Mouse (Mus musculus): ENCODE data around the gene Olfr111. TPM values are rescaled to one million over a fixed set of nuclear protein-coding genes. Genes with fewer than 3 reads are reported as not detected.
"Not testable (repeated sequence)": the region's sequence is repeated elsewhere in the genome, so short reads cannot be mapped to it uniquely, and the experiment has no call there.

The Olfr111 gene
- not detected in 2 replicates for total RNA-seq (2017)

DNA sequence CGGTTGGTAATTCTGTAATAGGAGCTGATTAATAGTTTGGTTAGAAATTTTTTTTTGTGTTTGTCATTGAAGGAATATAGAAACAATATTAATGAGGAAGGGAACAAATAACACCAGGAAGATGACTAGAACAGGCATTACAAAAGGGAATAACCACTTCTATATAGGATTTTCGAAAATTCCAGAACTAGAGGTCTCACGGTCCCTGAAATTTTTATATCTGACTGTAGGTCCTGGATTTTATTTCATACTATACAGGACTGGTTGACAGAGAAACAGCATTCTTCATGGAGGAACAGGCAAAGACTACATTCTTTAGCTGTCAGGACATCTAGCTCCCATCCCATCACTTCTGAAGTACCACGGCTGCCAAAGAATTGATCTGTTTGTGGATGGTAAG is at the start of gene Olfr111:
Gene Olfr111 (plus strand): TSS at position 301 of the 400 bp plus-strand sequence.
- no peak for ATAC-seq (replicated peaks; ENCODE audit: low read depth, poor library complexity, severe bottlenecking)

- ATAC-seq (replicated peaks; ENCODE audit: low read depth, poor library complexity, severe bottlenecking) = no peak
These were observed 49.2 kb upstream of the Olfr111 start, which contains the start of gene Olfr109 for GRCm38 (mm10) chr17:37458616-37459015. Olfr109 (plus strand) TSS chr17:37458916.

DNA sequence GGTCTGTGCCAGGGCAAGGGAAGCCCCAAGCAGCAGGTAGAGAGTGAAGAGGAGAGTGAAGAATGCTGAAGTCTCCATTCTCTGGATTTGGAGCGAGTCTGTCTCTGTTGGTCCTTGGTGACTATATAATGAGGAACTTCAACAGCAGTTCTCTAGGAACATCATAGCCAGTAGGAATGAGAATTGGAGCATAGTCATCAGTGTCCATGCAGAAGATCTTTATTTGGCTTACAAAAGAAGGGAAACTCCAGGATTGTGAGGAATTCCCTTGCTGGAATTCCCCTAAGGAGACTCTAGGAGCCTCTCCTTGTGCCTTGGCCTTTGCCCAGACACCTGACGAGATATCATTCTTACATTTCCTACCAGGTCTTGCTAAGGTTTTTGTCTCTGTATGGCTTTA is 24.4 kb upstream of the Olfr111 start, which contains the start of gene H2-M2:
Gene H2-M2 (minus strand): TSS at position 101 of the 400 bp plus-strand sequence.
- no peak for ATAC-seq (replicated peaks; ENCODE audit: low read depth, poor library complexity, severe bottlenecking)

- ATAC-seq (replicated peaks; ENCODE audit: low read depth, poor library complexity, severe bottlenecking) = peak; percentile 79
These were observed 15.8 kb upstream of the Olfr111 start, which contains the start of gene Olfr110 for GRCm38 (mm10) chr17:37491930-37492518. Olfr110 (plus strand) TSS chr17:37492468.

DNA sequence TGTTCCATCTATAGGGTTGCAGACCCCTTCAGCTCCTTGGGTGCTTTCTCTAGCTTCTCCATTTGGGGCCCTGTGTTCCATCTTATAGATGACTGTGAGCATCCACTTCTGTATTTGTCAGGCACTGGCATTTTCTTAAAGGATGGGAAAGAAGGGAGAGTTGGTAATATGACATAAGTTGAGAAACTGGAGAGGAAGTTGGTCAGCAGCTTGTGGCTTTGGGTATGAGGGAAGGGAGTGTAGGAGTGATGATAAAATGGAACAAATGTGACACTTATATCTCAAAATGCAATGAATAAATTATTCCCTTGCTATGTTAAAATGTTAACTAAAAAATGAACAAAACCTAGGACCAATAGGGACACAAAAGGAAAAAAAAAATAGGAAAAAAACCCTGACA is 16.8 kb downstream of the Olfr111 start:
- peak; percentile 93 for ATAC-seq (replicated peaks; ENCODE audit: low read depth, poor library complexity, severe bottlenecking)

- ATAC-seq (replicated peaks; ENCODE audit: low read depth, poor library complexity, severe bottlenecking) = peak; percentile 90
These were observed 17.6 kb downstream of the Olfr111 start for GRCm38 (mm10) chr17:37525427-37525826.

- ATAC-seq (replicated peaks; ENCODE audit: low read depth, poor library complexity, severe bottlenecking) = no peak
These were observed 27.3 kb downstream of the Olfr111 start for GRCm38 (mm10) chr17:37535173-37535572.

GRCm38 (mm10) chr17:37538416-37538815 is 30.6 kb downstream of the Olfr111 start:
- ATAC-seq (replicated peaks; ENCODE audit: low read depth, poor library complexity, severe bottlenecking) = not testable (repeated sequence)

GRCm38 (mm10) chr17:37541454-37542119 is 33.8 kb downstream of the Olfr111 start:
- ATAC-seq (replicated peaks; ENCODE audit: low read depth, poor library complexity, severe bottlenecking) = no peak

DNA sequence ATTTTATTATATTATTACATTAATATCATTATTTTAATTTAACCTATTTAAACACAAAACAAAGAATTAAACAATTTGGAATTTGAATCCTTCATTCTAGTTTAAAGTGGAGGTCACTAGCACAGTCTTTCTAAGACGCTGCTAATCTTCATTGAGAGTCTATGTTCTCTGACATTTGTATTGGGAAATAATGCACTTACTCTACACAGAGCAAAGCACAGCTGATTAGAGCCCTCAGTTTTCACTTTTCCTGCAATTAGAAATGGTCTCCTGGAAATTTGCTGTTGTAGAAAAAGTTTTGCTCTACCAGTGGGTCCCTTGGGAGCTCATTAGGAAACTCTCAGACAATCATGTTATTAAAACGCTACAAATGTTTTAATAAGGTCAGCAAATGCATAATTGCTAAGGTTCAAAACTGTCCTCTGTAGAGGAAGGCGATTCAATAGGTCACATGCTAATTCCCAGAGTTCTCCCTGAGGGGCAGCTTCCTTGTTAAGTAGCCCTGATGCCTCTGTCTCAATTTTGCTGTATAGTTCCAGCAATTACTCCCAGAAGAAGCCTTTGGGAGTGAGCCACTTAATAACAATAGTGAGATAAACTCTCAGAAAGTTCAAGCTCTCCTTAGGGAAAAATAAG is 36.1 kb downstream of the Olfr111 start:
- ATAC-seq (replicated peaks; ENCODE audit: low read depth, poor library complexity, severe bottlenecking) = no peak

- ATAC-seq (replicated peaks; ENCODE audit: low read depth, poor library complexity, severe bottlenecking) = no peak
These were observed 51.2 kb downstream of the Olfr111 start for GRCm38 (mm10) chr17:37558913-37559615.

GRCm38 (mm10) chr17:37569351-37569750 is 61.5 kb downstream of the Olfr111 start, which contains the start of gene Olfr112:
Olfr112 (minus strand) TSS chr17:37569451.
- no peak for ATAC-seq (replicated peaks; ENCODE audit: low read depth, poor library complexity, severe bottlenecking)

- no peak for ATAC-seq (replicated peaks; ENCODE audit: low read depth, poor library complexity, severe bottlenecking)
These were observed 69.7 kb downstream of the Olfr111 start, which contains the start of gene Olfr113 for GRCm38 (mm10) chr17:37577563-37577962. Olfr113 (minus strand) TSS chr17:37577663.

Other genes with a start within 250 kb of the Olfr111 start
- not detected in 2 replicates for gene Olfr98, start 244.3 kb upstream of the Olfr111 start, total RNA-seq (2017)
- 20.5 and 23.4 TPM in 2 replicates for gene H2-M3, start 237.8 kb upstream of the Olfr111 start, total RNA-seq (2017)
- gene Olfr99, start 224.6 kb upstream of the Olfr111 start, total RNA-seq (2017) = 1.8 TPM in 1 of 2 replicates, not detected in the other
- gene Olfr101, start 203.7 kb upstream of the Olfr111 start, total RNA-seq (2017) = not detected in 2 replicates
- gene Olfr102, start 191.0 kb upstream of the Olfr111 start, total RNA-seq (2017) = not detected in 2 replicates
- gene Olfr103, start 168.3 kb upstream of the Olfr111 start, total RNA-seq (2017) = not detected in 2 replicates
- not detected in 2 replicates for gene Olfr104-ps, start 148.4 kb upstream of the Olfr111 start, total RNA-seq (2017)
- not detected in 2 replicates for gene Olfr105-ps, start 129.0 kb upstream of the Olfr111 start, total RNA-seq (2017)
- gene Olfr106-ps, start 117.6 kb upstream of the Olfr111 start, total RNA-seq (2017) = not detected in 2 replicates
- gene Olfr107, start 108.8 kb upstream of the Olfr111 start, total RNA-seq (2017) = not detected in 2 replicates
- not detected in 2 replicates for gene Olfr108, start 62.5 kb upstream of the Olfr111 start, total RNA-seq (2017)
- gene Olfr109, start 49.1 kb upstream of the Olfr111 start, total RNA-seq (2017) = not detected in 2 replicates
- gene H2-M2, start 24.5 kb upstream of the Olfr111 start, total RNA-seq (2017) = not detected in 2 replicates
- not detected in 2 replicates for gene Olfr110, start 15.6 kb upstream of the Olfr111 start, total RNA-seq (2017)
- not detected in 2 replicates for gene Olfr112, start 61.4 kb downstream of the Olfr111 start, total RNA-seq (2017)
- not detected in 2 replicates for gene Olfr113, start 69.6 kb downstream of the Olfr111 start, total RNA-seq (2017)
- not detected in 2 replicates for gene Olfr114, start 84.7 kb downstream of the Olfr111 start, total RNA-seq (2017)
- gene Olfr115, start 119.1 kb downstream of the Olfr111 start, total RNA-seq (2017) = not detected in 2 replicates
- not detected in 2 replicates for gene Olfr116, start 119.2 kb downstream of the Olfr111 start, total RNA-seq (2017)
- not detected in 2 replicates for gene Olfr117, start 155.8 kb downstream of the Olfr111 start, total RNA-seq (2017)
- gene Olfr118, start 159.0 kb downstream of the Olfr111 start, total RNA-seq (2017) = not detected in 2 replicates
- gene Olfr119, start 188.5 kb downstream of the Olfr111 start, total RNA-seq (2017) = not detected in 2 replicates
- not detected in 2 replicates for gene Olfr120, start 213.8 kb downstream of the Olfr111 start, total RNA-seq (2017)
- not detected in 2 replicates for gene Olfr121, start 240.8 kb downstream of the Olfr111 start, total RNA-seq (2017)